Mouse (Mus musculus): ENCODE data around the gene Gm20388. TPM values are rescaled to one million over a fixed set of nuclear protein-coding genes. Genes with fewer than 3 reads are reported as not detected.

Gene Gm20388
- total RNA-seq, 2 experiments from 2014 or later: 8.8 TPM

DNA sequence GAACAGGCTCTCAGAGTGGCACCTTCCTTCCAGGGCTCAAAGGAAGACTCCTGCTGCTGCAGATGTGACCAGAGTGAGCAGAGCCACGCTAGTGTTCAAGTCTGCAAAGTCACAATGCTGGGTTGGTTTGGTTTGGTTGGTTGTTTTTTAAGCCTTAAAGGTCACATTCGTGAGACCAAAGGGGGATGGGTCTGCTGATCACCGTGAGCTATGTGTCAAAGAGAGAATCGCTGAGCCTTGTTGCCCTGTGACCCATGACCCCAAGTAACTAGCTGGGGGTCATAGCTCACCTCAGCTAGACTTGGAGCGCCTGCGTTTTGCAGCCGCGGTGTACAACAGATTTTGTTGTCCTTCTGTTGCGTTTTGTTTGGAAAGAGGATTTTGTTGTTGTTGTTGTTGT lies 1460.6 kb downstream of the Gm20388 start:
- no peak for DNase-seq (ENCODE audit: extremely low spot score in 1 of 2, low spot score in 1 of 2)

DNA sequence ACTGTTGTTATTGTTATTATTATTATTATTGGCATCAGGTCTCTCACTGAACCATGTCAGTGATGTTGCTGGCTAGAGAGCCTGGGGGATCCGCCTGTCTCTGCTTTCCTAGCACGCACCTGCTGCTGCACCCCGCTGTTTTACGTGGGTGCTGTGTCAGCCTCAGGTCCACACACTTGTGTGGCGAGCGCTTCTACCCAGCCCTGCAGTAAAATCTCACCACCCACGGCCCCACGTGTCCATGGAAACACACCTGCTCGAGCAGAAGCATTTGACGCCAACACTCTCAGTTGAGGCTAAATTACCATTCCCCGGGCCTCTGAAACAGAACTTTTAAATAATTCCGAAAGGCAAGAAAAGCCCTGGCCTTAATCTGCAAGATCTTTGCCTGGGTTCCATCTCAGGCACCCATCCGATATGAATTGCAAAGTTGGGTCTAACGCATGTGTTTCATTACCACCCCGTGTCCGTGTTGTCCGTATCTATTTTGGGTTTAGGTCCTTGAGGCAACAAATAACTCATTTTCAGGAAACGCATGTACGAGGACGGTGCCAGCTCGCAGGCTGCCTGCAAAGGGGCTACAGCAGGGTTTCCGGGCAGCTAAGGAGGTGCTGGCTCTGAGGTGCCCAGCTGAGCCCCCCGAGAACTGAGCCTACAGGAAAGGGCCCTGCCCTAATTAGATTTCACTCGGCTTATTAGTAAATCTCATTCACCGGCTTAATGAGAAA lies 1461.4 kb downstream of the Gm20388 start:
- DNase-seq (ENCODE audit: extremely low spot score in 1 of 2, low spot score in 1 of 2): peak in 1 of 2 experiments; percentile 37

DNA sequence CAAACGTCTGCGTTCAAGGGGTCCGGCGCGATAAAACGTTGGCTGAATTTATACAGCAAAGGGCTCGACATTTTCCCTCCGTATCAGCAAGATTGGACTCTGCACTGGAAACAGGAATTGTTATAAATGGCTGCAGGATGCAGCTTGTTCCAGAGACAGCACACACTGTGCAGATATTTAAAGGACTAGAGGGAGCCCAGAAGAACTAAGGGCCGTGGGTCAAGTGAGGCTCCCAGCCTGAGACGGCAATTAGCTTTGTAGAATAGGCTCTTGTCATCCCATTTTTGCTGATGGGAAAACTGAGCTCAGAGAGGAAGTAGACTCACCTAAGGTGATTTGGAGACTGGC lies 1462.0 kb downstream of the Gm20388 start:
- DNase-seq (ENCODE audit: extremely low spot score in 1 of 2, low spot score in 1 of 2): no peak

DNA sequence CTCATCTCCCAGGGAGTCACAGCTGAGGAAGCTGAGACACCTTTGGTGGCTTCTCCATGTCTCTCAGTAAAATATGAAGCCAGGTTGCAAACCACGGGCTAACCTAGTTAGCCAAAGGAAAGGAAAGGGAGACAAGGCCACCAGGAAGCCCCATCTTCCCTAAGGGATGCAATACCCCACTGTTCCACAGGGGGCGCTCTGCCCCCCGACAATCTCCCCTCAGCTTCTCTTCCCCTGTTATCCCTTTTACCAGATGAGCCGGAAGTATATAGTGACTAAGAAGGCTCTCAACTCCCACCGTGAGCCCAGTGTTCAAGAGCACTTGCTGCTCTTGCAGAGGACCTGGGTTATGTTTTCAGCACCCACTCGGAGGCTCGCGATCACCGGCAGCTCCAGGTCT lies 1463.6 kb downstream of the Gm20388 start:
- no peak for DNase-seq (ENCODE audit: extremely low spot score in 1 of 2, low spot score in 1 of 2)

DNA sequence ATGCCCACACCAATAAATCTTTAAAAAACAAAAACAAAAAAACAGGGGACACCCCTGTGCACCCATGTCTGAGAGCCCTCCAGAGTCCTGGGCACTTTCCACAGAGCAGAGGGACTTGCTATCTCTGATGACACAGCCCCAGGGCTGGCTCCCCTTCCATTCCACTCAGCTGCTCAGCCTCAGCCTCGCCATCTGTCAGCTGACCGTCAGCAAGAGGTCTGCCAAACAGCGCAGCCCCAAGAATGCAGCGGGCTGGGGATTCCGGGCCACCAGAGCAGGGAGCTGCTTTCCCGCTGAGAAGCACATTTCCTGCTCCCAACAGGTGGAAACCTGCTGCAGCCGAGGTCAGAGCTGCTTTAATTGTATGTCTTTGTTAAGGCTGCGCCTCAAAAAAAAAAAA lies 1464.1 kb downstream of the Gm20388 start:
- no peak for DNase-seq (ENCODE audit: extremely low spot score in 1 of 2, low spot score in 1 of 2)

DNA sequence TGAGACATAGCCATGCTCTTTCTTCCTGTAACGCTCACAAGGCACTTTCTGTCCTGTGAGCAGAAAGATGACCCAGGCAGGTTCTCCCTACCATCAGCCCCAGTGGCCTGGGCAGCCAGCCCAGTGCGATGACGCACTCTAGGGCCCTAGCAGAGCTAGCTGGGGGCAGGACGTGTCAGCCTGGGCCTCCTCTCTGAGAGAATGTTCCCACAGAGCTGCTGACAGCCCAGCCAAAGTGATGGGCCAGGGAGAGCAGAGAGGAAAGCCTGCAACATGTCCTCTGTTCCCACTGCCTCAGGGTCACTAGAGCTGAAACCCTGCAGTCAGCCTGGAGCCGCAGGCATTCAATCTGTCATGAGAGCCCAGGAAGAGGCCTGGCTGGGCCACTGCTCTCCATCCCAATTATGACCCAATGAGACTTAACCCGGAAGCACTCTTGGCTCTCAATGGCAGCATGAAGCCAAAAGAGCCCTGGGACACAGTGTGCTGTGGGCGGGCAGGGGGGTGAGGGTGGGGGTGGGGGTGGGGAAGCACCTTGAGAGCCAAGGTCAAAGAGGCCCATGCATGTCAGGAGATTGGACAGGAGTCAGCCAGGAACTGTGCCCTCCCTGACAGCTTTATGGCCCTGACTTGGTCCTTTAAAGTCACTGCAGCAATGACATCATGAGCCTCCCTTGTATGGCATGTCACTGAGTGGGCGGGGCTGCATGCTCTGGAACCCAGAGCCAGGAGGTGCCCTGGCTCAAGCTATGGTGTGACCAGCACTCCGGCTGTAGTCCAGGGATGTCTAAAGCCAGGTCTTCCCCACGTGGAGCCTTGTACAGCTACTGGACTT lies 1465.7 kb downstream of the Gm20388 start:
- DNase-seq (ENCODE audit: extremely low spot score in 1 of 2, low spot score in 1 of 2): no peak

DNA sequence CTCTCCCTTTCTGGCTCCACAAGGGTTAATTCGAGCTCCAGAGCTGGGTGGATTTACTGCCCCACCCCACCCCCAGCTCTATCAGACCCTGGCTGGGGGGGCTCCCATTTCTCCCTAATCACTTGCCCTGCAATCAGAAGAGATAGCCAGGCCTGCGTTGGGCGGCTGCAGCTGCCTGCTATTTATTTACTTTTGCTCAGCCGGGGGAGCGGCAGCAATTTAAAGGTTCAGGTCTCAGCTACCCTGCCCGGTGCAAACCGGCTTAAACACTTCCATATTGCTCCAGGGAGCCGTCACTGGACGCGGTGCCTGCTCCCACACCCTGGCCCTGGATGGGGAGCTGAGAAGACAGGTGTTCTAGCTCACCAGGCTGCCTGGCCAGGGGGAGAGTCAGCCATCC lies 1467.0 kb downstream of the Gm20388 start:
- no peak for DNase-seq (ENCODE audit: extremely low spot score in 1 of 2, low spot score in 1 of 2)

DNA sequence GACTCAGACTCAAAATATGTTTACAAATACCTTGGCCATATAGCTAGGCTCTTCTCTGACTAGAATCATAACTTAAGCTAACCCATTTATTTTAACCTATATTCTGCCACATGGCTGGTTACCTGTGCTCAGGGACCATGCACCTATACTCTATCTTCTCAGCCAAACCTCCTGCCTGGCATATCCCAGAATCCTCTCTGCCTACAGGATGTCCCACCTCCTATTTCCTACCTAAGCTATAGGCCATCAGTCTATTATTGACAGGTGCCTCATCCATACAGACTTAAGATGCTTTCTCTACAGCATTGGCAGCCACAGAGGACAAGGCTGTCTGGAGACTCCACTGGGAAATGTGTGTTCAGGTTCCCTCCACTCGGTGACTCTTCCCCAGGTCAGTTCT lies 1468.7 kb downstream of the Gm20388 start:
- DNase-seq (ENCODE audit: extremely low spot score in 1 of 2, low spot score in 1 of 2): no peak

DNA sequence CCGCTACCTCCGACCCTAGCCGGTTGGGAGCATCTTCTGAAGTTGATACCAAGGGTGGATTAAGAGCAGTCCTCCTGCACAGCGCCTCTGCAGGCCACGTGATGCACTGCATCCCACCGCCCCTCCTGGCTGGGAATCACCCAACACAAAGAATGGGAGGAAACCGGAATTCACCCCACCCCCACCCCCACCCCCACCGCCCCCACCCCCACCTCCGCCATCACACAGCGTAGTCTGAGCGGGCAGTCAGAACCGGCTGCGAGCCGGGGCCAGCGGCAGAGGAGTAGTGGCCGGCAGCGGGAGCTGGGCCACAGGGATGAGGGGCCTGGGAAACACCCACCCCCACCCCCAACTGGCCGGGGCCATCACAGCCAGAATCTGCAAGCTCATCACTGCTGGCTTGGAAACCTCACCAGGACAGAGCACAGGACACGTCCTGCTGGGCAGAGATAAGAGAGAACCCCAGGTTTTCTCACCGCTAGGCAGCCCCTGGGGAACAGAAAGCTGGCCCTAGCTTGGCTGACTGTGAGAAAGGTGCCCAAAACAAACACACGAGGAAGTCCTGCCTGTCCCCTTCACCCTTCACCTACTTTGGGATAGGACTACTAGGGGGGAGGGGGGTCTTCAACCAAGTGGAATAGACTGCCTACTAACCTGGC lies 1472.1 kb downstream of the Gm20388 start:
- peak; percentile 45 to 63 for DNase-seq (ENCODE audit: extremely low spot score in 1 of 2, low spot score in 1 of 2)

DNA sequence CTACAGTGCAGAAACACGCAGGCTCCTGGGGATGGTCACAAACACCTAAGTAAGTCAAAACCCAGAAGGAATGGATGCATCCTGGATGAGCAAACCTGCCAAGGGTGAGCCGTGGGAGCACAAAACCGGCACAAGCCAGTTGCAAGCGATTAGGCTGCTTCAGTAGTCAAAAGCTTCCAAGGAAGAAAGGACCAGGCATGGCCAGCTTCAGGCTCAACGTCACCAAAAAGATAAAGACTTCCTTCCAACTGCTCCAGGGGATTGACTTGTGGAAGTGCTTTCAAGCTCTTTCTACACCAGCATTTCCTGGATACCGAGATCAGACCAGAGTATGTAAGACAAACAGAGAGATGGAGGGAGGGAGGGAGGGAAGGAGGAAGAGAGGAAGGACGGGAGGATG lies 1474.9 kb downstream of the Gm20388 start:
- DNase-seq (ENCODE audit: extremely low spot score in 1 of 2, low spot score in 1 of 2): no peak

DNA sequence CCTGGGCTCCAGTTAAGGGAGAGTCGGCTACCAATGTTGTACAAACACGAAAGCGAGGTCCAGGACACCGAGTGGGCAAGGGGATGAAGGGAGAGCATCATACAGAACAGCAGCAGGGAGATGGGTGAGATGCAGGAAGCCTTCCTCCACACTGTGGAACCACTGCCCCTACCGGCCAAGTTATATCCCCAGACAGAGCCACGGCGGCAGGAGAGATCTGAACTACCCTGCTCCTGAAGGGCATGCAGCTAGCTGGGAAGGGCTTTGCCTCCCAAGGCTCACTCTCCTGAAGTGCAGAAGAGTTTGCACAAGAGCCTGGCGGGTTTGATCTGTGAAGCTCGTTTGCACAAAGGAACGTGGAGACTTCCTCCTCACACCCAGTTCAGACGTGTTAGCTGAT lies 1480.0 kb downstream of the Gm20388 start:
- DNase-seq (ENCODE audit: extremely low spot score in 1 of 2, low spot score in 1 of 2): no peak

DNA sequence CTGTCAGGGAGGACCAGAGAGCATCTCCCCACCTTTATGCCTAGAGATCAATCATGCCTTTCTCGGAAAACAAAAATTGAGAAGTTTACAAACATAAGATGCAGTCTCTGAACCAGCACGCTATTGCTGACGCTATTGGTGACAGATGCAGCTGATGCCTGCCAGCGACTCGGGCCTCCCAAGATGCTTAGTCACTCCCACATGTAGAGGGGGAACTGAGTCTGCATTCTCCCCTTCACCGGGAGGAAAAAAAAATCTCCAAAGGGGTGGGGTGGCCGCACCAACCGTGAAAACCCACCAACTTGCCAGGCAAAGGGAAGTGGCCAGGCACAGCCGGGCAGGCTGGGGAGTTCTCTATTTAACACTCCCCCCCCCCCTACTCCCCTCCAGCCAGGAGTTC lies 1480.6 kb downstream of the Gm20388 start:
- DNase-seq (ENCODE audit: extremely low spot score in 1 of 2, low spot score in 1 of 2): no peak

DNA sequence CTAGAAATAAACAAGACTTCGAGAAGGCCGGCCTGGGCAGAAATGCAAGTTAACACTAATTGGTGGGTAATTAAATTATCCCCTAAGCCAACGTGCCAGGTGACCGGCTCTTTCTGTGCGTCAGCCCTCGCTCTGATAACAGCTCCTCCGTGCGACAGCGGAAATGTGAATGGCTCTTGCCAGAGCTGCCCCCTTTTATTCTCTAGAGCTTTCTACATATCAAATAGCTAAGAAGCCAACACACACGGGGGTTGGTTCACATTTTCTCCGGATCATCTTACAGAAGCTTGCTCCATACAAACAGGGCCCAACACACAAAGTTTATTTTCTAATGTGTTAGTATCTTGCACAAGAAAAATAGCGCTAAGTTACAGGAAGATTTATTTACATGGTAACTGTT lies 1481.1 kb downstream of the Gm20388 start:
- DNase-seq (ENCODE audit: extremely low spot score in 1 of 2, low spot score in 1 of 2): no peak

DNA sequence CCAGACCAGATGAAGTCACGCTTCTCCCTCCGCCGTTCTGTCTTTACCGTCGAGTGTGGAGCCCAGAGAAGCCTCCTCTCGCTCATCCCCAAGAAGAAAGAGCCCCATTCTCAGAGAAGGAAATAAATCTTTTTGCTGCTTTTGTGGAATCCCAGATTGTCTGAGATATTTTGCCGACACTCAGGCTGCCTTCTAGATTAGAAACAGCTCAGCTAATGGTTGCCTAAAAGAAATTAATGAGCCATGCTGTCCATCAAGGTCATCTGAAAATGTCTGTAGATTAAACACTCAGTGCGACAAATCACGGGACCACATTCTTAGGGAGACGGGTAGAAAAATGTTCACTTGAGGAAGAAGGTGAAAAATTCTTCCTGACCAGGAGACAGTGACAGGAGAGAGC lies 1481.8 kb downstream of the Gm20388 start:
- no peak for DNase-seq (ENCODE audit: extremely low spot score in 1 of 2, low spot score in 1 of 2)

DNA sequence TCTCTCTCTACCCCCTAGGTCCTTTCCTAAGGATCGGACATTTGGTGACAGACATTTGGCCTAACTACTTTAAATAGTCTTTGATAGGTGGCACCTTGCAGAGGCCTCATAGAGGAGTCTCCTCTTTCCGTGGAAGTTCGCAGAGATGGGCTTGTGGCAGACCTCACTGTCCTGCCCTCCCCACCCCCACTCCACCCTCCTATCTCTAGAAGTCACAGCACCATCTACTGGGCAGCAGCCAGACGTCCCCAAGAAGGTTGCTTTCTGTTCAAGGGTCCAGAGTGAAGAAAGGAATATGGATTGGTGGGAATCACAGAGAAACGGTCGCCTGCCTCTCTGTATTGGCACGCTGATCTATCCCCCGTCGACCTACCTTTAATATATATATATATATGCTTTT lies 1482.5 kb downstream of the Gm20388 start:
- DNase-seq (ENCODE audit: extremely low spot score in 1 of 2, low spot score in 1 of 2): peak in 1 of 2 experiments; percentile 43

DNA sequence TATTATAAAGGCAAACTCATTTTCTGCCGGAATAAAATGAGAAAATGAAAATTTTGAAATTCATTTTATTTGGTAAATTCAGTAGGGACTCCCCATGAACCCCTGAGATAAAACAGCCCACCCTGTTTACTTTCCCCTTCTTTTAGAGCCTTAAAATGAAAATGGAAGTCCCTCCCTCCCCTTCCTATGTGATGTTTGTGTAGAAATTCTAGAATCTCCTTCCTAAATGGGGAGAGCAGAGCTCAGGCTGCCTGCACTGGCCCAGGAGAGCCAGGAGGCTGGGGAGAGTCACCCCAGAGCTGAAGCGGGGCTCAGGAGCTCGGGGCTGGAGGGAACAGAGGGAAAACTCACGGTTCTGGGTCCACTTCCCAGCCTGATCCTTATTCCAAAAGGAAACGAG lies 1484.0 kb downstream of the Gm20388 start:
- no peak for DNase-seq (ENCODE audit: extremely low spot score in 1 of 2, low spot score in 1 of 2)

DNA sequence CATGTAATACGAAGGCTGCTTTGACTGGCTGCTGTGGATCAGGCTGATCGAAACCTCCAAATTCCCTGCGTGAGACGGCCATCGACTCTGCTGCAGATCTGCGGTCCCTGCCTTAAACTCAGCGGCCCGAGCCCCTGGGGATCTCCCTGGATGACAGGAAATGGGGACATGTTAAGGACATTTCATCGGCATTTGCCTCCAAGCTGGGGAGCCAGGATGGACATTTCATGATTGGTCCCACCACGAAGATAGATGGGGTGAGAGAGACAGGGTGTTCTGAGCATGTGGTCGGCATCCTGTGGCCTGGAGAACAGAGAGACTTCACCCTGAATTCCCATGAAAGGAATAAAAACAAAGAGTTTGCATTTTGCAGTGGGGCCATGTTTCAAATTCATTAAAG lies 1484.7 kb downstream of the Gm20388 start:
- no peak for DNase-seq (ENCODE audit: extremely low spot score in 1 of 2, low spot score in 1 of 2)

DNA sequence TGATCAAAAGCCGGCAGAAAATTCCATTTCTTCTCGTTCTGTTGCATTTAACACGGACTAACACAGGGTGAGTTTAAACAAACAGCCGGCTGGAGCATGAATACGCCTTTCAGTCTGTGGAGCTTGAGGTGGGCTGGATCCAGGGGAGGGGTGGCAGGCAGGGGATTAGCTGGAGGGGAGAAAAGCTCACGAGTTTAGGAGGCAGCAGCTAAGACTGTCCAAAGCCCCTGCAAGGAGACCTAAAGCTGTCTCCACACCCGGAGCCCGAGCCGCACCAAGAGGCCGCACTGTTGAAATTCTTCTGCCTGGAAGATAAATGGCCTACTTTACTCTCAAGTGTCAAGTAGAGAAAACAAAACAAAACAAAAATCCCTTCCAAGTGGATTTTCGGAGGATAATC lies 1485.5 kb downstream of the Gm20388 start:
- no peak for DNase-seq (ENCODE audit: extremely low spot score in 1 of 2, low spot score in 1 of 2)

DNA sequence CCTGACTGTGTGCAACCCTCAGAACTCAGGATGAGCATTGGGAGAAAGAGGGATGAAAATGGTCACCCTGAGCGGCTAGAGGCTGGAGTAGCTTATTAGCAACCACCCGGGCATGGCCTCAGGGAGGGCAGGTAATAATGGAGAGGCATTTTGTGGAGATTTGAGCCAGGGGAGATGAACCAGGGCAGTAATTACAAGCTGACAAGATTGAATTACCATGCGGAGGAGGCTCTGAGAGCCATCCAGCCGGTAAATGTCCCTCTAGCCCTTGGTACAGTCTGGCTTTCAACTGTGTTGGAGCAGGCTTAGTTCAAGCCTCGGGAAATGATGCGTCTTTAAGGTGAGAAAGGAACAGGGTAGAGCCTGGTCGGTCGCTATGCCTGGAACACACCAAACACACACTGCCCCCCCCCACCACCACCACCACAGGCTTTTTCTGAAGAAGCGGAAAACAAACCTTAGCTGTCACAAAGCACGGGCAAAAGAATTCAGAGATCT lies 1486.6 kb downstream of the Gm20388 start:
- DNase-seq (ENCODE audit: extremely low spot score in 1 of 2, low spot score in 1 of 2): no peak

DNA sequence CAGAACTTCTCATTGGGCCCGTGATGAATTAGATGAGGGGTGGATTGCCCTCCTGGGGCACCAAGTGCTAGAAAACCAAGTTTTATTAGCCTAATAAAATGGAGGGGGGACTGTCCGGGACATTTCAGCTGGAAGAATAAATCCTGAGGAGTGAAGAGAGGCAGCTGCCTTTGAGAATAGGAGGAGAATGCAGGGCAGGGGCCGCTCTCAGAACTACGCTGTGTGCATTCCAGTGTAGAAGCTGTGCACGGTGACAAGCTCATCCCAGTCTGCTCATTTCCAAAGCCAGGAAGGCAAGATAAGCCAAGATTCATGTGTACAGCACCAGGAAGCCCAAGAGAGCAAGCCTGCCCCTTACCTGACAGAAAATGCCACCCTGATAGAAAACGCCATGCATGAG lies 1487.4 kb downstream of the Gm20388 start:
- DNase-seq (ENCODE audit: extremely low spot score in 1 of 2, low spot score in 1 of 2): no peak

DNA sequence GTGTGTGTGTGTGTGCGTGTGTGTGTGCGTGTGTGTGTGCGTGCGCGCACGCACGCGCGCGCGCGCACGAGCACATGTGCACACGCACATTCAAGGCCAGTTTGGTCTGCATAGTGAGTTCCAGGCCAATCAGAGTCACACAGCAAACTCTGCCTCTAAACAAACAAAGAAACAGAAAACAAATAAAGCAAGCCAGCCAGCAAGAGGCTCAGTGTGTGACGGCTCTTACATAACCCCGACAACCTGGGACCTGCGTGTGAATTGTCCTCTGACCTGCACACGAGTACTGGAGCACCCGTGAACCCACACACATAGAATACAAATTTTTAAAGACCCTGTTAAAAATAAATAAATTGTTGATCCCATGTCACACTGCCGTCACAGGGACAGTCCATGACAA lies 1488.1 kb downstream of the Gm20388 start:
- no peak for DNase-seq (ENCODE audit: extremely low spot score in 1 of 2, low spot score in 1 of 2)
